In the genomic region with DNA sequence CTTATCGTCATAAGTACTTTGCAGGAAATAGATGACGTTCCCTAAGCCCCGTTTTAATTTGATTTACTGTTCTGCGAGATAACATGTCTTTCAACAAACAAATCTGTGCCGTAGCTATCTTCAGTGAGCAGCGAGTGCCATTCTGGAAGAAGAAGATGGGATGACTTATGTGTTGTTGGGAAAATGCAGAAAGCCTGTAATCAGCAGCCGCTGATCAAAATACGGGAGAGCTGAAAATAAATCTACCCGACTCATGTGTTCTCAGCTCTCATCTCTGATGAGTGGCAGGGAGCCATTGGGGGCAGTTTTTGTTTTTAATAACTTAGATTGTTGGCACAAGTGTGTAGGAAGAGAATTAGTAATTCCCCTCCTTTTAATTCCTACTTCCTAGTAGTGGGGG, we compare ENCODE assay signal across 18 mouse cellular contexts. TPM values are rescaled to one million over a fixed set of nuclear protein-coding genes. Genes with fewer than 3 reads are reported as not detected.
"Had no signal": no experiment of that assay in that cellular context is flagged by ENCODE, and none has a peak within 500 bp of the region (broad histone marks: within the 10 kb centered on the region; RNA-seq: fewer than 3 reads in every experiment).

No protein-coding gene starts in this region.

- DNase-seq: lung, adult 2 months; lung, postnatal 14 days; lung, postnatal 36 days; right cerebral cortex, postnatal 14 days; thymus, adult 2 months; thymus, postnatal 25 days; thymus, postnatal 4 days had no signal

- H3K4me3 ChIP-seq: lung, embryonic 15.5 days; megakaryocyte, embryonic 14.5 days; midbrain, embryonic 13.5 days; midbrain, embryonic 15.5 days; neural tube, embryonic 12.5 days; stomach, embryonic 15.5 days had no signal

- H3K27ac ChIP-seq: lung, embryonic 15.5 days; macrophage; midbrain, embryonic 13.5 days; midbrain, embryonic 15.5 days; neural tube, embryonic 12.5 days; stomach, embryonic 15.5 days; stomach, postnatal 0 days had no signal

RNA-seq across cellular contexts. Expression of gene Lrrtm3, which starts 26.4 kb away (rescaled TPM):
- total RNA-seq: megakaryocyte progenitor cell, adult 5-6 weeks; monocyte, adult 5-6 weeks; neutrophil, adult 5-6 weeks had no signal
